9 mouse cellular contexts compared by ENCODE assay signal in the genomic region with DNA sequence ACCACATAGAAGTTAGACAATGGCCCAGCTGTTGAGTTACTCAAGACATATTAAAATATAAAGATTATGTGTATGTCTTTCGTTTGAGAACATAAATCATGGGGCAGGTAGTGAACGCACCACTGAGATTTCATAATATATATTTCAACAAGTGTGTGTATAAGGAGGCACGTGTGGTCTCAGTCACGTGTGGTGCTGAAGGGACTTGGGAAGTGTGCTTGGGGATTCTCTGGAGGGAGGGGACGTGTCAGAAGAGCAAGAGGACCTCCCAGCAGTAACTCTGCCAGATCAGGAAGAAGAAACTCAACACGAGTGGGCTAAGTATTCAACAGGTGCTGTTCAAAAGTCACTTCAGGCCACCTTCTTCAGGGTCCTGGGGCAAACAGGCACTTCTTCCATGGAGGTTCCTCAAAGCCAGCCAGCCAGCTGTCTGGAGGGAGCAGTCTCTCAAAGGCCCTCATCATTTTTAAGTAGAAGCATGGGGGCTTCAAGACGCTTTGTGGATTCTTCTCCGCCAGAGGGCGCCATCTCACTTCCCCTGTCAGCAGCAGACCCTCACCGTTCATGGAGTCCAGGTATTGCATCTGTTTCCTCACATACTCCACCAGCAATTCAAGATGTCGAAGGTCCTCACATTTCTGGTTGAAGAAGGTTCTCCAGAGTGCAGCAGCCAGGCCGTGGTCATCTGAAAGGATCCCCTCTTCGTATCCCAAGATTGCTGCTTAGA.
A peak's percentile ranks its signal among the peaks of the same experiment; 100 is the strongest.
DNase-seq lines count a peak whose midpoint lies in the region; ATAC-seq and TF ChIP-seq lines count a peak whose summit lies in the region.
"Had no signal": no experiment of that assay in that cellular context is flagged by ENCODE, and none has a peak within 500 bp of the region (broad histone marks: within the 10 kb centered on the region; RNA-seq: fewer than 3 reads in every experiment).

No protein-coding gene starts in this region.

- DNase-seq in CD4-positive helper T cell, adult 2 months (ENCODE audit: low read depth, low spot score), result peak; percentile 29
- DNase-seq in NIH3T3 (ENCODE audit: low read depth), result peak; percentile 51
- DNase-seq in embryonic facial prominence, embryonic 11.5 days (ENCODE audit: low spot score), result peak; percentile 73
- peak; percentile 41 for DNase-seq in lung, postnatal 14 days
- peak; percentile 87 for DNase-seq in thymus, postnatal 4 days

- no peaks in the 10 kb centered on the region for H3K9me3 ChIP-seq in intestine, postnatal 0 days (ENCODE audit: control insufficient read depth)
- H3K9me3 ChIP-seq in intestine, embryonic 16.5 days (ENCODE audit: control insufficient read depth, low read length), result no peaks in the 10 kb centered on the region
- no peaks in the 10 kb centered on the region for H3K9me3 ChIP-seq in embryonic facial prominence, embryonic 11.5 days (replicated peaks; ENCODE audit: control insufficient read depth, low read length)
- H3K9me3 ChIP-seq in heart, embryonic 11.5 days (replicated peaks; ENCODE audit: control insufficient read depth, low read length), result no peaks in the 10 kb centered on the region

- no peak overlapping the region for H3K4me2 ChIP-seq in intestine, postnatal 0 days (replicated peaks; ENCODE audit: low read depth)
- H3K4me2 ChIP-seq in intestine, embryonic 16.5 days (ENCODE audit: low read depth, low read length), result no peak overlapping the region
- no peak overlapping the region for H3K4me2 ChIP-seq in embryonic facial prominence, embryonic 11.5 days (ENCODE audit: low read depth, low read length)
- H3K4me2 ChIP-seq in heart, embryonic 11.5 days, result no peak overlapping the region

- no peaks in the 10 kb centered on the region for H3K36me3 ChIP-seq in intestine, postnatal 0 days (ENCODE audit: control insufficient read depth, insufficient read depth)
- H3K36me3 ChIP-seq in intestine, embryonic 16.5 days (ENCODE audit: control insufficient read depth, insufficient read depth, low read length), result no peaks in the 10 kb centered on the region
- no peaks in the 10 kb centered on the region for H3K36me3 ChIP-seq in embryonic facial prominence, embryonic 11.5 days (replicated peaks; ENCODE audit: control insufficient read depth, insufficient read depth, low read depth, low read length)
- no peaks in the 10 kb centered on the region for H3K36me3 ChIP-seq in heart, embryonic 11.5 days (ENCODE audit: control insufficient read depth, insufficient read depth, low read length)

- H3K27me3 ChIP-seq in intestine, postnatal 0 days (replicated peaks; ENCODE audit: control insufficient read depth, insufficient read depth, low read length), result 0 out of 2 replicates have a peak, but pooled peaks cover 3% of the 10 kb centered on the region
- no peaks in the 10 kb centered on the region for H3K27me3 ChIP-seq in intestine, embryonic 16.5 days (replicated peaks; ENCODE audit: control insufficient read depth, insufficient read depth, low read length)
- H3K27me3 ChIP-seq in embryonic facial prominence, embryonic 11.5 days (ENCODE audit: control insufficient read depth, insufficient read depth, low read length), result no peaks in the 10 kb centered on the region
- H3K27me3 ChIP-seq in heart, embryonic 11.5 days (ENCODE audit: control insufficient read depth, insufficient read depth, low read length), result no peaks in the 10 kb centered on the region

- ATAC-seq in intestine, postnatal 0 days, result no peak
- no peak for ATAC-seq in intestine, embryonic 16.5 days
- ATAC-seq in embryonic facial prominence, embryonic 11.5 days (replicated peaks; ENCODE audit: insufficient number of reproducible peaks, low FRiP score, low TSS enrichment, low read depth), result no peak
- no peak for ATAC-seq in heart, embryonic 11.5 days (replicated peaks; ENCODE audit: insufficient number of reproducible peaks, low FRiP score, low TSS enrichment)

- peak; percentile 73 for TF ChIP-seq CTCF in intestine, postnatal 0 days (IDR thresholded peaks at IDR 0.05; ENCODE audit: low read depth)

- H3K4me3 ChIP-seq in intestine, postnatal 0 days (ENCODE audit: low read depth, low read length), result no peak overlapping the region
- H3K4me3 ChIP-seq in intestine, embryonic 16.5 days (ENCODE audit: low read length), result no peak overlapping the region
- H3K4me3 ChIP-seq in embryonic facial prominence, embryonic 11.5 days (ENCODE audit: low read depth, low read length), result no peak overlapping the region
- no peak overlapping the region for H3K4me3 ChIP-seq in heart, embryonic 11.5 days (ENCODE audit: low read depth, low read length)

- H3K4me1 ChIP-seq in intestine, postnatal 0 days (replicated peaks; ENCODE audit: control insufficient read depth, insufficient read depth, low read length), result no peaks in the 10 kb centered on the region
- H3K4me1 ChIP-seq in intestine, embryonic 16.5 days (ENCODE audit: control insufficient read depth, insufficient read depth, low read length), result no peaks in the 10 kb centered on the region
- no peaks in the 10 kb centered on the region for H3K4me1 ChIP-seq in embryonic facial prominence, embryonic 11.5 days (ENCODE audit: control insufficient read depth, insufficient read depth, low read length)
- no peaks in the 10 kb centered on the region for H3K4me1 ChIP-seq in heart, embryonic 11.5 days (ENCODE audit: control insufficient read depth, insufficient read depth, low read length)

- WGBS in intestine, postnatal 0 days, result 48% methylated on average over 13 of the region's 13 CpGs
- WGBS in intestine, embryonic 16.5 days, result 47% methylated on average over 13 of the region's 13 CpGs
- 48% methylated on average over 13 of the region's 13 CpGs for WGBS in embryonic facial prominence, embryonic 11.5 days
- 42% methylated on average over 13 of the region's 13 CpGs for WGBS in heart, embryonic 11.5 days (ENCODE audit: insufficient replicate concordance)

- H3K9ac ChIP-seq in intestine, postnatal 0 days (ENCODE audit: low read depth, low read length), result no peak overlapping the region
- H3K9ac ChIP-seq in intestine, embryonic 16.5 days (ENCODE audit: low read depth, low read length), result no peak overlapping the region
- H3K9ac ChIP-seq in embryonic facial prominence, embryonic 11.5 days (replicated peaks; ENCODE audit: low read length), result no peak overlapping the region
- no peak overlapping the region for H3K9ac ChIP-seq in heart, embryonic 11.5 days (ENCODE audit: low read depth, low read length)

- no peak overlapping the region for H3K27ac ChIP-seq in intestine, postnatal 0 days (ENCODE audit: low read depth, low read length)
- H3K27ac ChIP-seq in intestine, embryonic 16.5 days (ENCODE audit: low read length), result no peak overlapping the region
- H3K27ac ChIP-seq in embryonic facial prominence, embryonic 11.5 days (replicated peaks; ENCODE audit: low read depth, low read length), result no peak overlapping the region
- H3K27ac ChIP-seq in heart, embryonic 11.5 days (ENCODE audit: low read depth, low read length), result no peak overlapping the region
- H3K27ac ChIP-seq: macrophage had no signal

Comparison
In these comparisons a context has a peak if more than half of its experiments do, and no peak if none do; other contexts are left out.
1. DNase-seq: peak in every context shown above with its lines; median percentile 87 in thymus, postnatal 4 days; 73 in embryonic facial prominence, embryonic 11.5 days; 51 in NIH3T3; 41 in lung, postnatal 14 days; 29 in CD4-positive helper T cell, adult 2 months.